Mouse (Mus musculus) kidney, embryonic 15.5 days (tissue): ENCODE measurements around the gene Selenoo. TPM values are rescaled to one million over a fixed set of nuclear protein-coding genes. Genes with fewer than 3 reads are reported as not detected.

ENCODE experiments used
- ATAC-seq: fragments of 200-750 bp; cut with Nextera tagmentation; replicated peaks from 2 replicates; pipeline ENCODE4 v1.8.0; 2017; ENCODE audit warnings: moderate TSS enrichment; ENCODE audit not compliant: low FRiP score
- H3K27ac ChIP-seq: fragments of 300-500 bp; sonication (generic); 2 replicates; pipeline ENCODE4 v1.5.1; 2015; ENCODE audit warnings: mild to moderate bottlenecking, inconsistent platforms
- H3K27me3 ChIP-seq: fragments of 300-500 bp; sonication (generic); 2 replicates; pipeline ENCODE4 v1.6.1; 2015; ENCODE audit warnings: inconsistent platforms
- H3K36me3 ChIP-seq: fragments of 300-500 bp; sonication (generic); 2 replicates; pipeline ENCODE4 v1.6.1; 2015; ENCODE audit warnings: inconsistent platforms
- H3K4me1 ChIP-seq: fragments of 300-500 bp; sonication (generic); 2 replicates; pipeline ENCODE4 v1.6.1; 2015; ENCODE audit warnings: inconsistent platforms
- H3K4me2 ChIP-seq: fragments of 300-500 bp; sonication (generic); 2 replicates; pipeline ENCODE4 v1.6.1; 2015; ENCODE audit warnings: moderate library complexity, mild to moderate bottlenecking, inconsistent platforms
- H3K4me3 ChIP-seq: fragments of 300-500 bp; sonication (generic); replicated peaks from 2 replicates; pipeline ENCODE4 v1.5.1; 2015; ENCODE audit warnings: mild to moderate bottlenecking, inconsistent platforms
- H3K9ac ChIP-seq: fragments of 300-500 bp; sonication (generic); 2 replicates; pipeline ENCODE4 v1.6.1; 2015; ENCODE audit warnings: mild to moderate bottlenecking, inconsistent platforms
- H3K9me3 ChIP-seq: fragments of 300-500 bp; sonication (generic); replicated peaks from 2 replicates; pipeline ENCODE4 v1.6.1; 2016; ENCODE audit warnings: inconsistent platforms
- WGBS: fragments of 180-500 bp; shearing (Covaris S2); methylation state at CpG from one replicate; pipeline ENCODE4 v1.1.7; 2015; ENCODE audit warnings: mixed read lengths; 5-methylcytosine and 5-hydroxymethylcytosine counted together
- polyA plus RNA-seq: library from polyadenylated mRNA; unstranded; fragments of >200 nt; fragmentation: Nextera tagmentation; extraction: Ambion mirVana; gene quantifications from 2 replicates; pipeline ENCODE4 v1.2.1, GENCODE M21; 2015

Selenoo gene
- 18.0 and 19.9 TPM in 2 replicates for polyA plus RNA-seq

DNA sequence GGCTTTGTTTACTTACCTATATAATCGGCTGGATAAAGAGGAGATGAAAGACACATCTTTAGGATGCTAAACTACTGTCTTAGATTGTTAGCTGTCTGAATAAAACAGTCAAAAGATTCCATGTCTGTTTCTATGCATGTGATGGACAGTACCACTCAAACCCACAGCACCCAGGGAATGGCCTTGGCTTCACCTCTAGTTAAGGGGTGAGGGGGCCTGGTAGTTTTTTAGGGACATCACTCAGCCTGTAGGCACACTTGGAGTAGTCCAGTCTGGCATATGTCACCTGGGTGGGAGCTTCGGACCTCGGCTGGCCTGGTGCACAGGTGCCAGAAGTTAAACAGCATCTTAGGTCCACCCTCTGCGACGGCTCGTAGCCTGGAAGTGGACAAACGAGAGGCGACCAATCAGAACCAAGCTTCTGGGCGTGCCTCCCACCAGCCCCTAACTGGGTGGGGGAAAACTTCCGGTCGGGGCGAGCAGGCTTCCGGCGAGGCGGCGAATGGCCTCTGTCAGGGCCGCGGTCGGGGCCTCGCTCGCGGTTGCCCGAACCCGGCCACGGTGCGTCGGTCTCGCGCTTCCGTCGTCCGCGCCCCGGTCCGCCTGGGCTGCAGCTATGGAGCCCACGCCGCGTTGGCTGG, at the start of gene Selenoo:
Gene Selenoo (plus strand): TSS at position 478 of the 641 bp plus-strand sequence.
- Histone ChIP-seq H3K4me1 (peaks cover 21% of the 10 kb centered on the region), H3K9ac (peak within 1 kb of the TSS; percentile 81), H3K36me3 (peaks cover 60% of the 10 kb centered on the region), H3K4me2 (peak within 1 kb of the TSS; percentile 96), H3K9me3 (no peaks in the 10 kb centered on the region), H3K4me3 (peak within 1 kb of the TSS; percentile 65), H3K27me3 (no peaks in the 10 kb centered on the region), H3K27ac (peak within 1 kb of the TSS; percentile 89)
- ATAC-seq = peak; percentile 94
- WGBS = 2% methylated on average over 38 of the region's 38 CpGs

DNA sequence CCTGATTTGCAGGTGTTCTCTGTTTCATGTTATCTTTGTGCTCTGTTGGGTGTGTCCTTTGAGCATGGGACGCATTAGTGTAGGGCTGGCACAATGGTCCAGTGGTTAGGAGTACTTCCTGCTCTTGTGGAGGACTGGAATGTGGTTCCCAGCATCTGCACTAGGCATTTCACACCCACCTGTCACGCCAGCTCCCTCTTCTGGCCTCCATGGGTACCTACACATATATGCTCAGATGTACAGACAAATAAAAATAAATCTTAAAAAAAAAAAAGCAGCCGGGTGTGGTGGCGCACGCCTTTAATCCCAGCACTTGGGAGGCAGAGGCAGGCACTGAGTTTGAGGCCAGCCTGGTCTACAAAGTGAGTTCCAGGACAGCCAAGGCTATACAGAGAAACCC, 44.5 kb upstream of the Selenoo start:
- no peak for ATAC-seq
- no peaks in the 10 kb centered on the region for H3K27me3 ChIP-seq
- 74% methylated on average over 5 of the region's 5 CpGs for WGBS
- no peak overlapping the region for H3K27ac ChIP-seq
- H3K9ac ChIP-seq = no peak overlapping the region
- H3K9me3 ChIP-seq = peaks cover 8% of the 10 kb centered on the region; the same call in 1 of the 2 replicates
- H3K4me2 ChIP-seq = no peak overlapping the region
- no peaks in the 10 kb centered on the region for H3K4me1 ChIP-seq
- H3K36me3 ChIP-seq = no peaks in the 10 kb centered on the region
- no peak overlapping the region for H3K4me3 ChIP-seq

DNA sequence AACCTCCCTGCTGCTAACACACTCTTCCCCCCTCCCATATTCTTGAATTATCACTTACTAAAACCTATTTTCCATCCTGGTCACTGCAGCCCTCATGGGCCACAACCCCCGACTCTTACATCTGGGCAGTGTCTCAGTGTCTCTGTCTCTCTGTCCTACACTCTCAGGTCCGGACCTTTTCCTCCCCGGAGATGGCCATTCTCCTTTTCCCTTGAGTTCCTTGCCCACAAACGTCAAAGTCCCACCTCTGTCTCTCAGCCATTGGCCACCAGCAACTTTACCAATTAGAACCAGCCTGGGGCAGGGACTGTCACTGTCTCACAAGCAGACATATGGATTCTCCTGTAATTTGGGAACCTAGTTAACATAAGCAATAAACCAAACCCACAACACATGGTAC, 42.5 kb upstream of the Selenoo start:
- H3K9me3 ChIP-seq = peaks cover 8% of the 10 kb centered on the region; the same call in 1 of the 2 replicates
- no peak overlapping the region for H3K9ac ChIP-seq
- H3K27ac ChIP-seq = no peak overlapping the region
- H3K4me3 ChIP-seq = no peak overlapping the region
- H3K4me2 ChIP-seq = no peak overlapping the region
- H3K36me3 ChIP-seq = no peaks in the 10 kb centered on the region
- 74% methylated on average over 4 of the region's 4 CpGs for WGBS
- no peak for ATAC-seq
- H3K4me1 ChIP-seq = no peaks in the 10 kb centered on the region
- no peaks in the 10 kb centered on the region for H3K27me3 ChIP-seq

DNA sequence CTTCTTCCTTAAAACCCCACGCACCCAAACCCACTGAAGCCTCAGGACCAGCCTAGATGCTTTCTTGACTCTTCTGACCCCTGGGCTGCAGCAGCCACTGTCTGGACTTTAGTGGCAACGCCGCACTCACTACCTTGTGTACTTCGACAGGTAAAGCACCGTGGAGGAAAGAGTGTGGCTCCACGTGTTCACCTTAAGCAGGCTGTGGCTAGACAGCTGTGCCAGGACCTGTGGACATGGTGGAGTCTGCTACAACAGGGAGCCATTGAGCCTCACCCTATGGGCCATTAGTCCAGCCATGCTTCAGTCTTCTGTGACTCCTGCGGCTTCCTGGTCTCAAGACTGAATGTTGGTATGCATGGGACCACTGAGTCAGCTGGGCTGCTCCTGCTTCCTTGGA, 34.2 kb upstream of the Selenoo start:
- ATAC-seq = no peak
- no peak overlapping the region for H3K9ac ChIP-seq

DNA sequence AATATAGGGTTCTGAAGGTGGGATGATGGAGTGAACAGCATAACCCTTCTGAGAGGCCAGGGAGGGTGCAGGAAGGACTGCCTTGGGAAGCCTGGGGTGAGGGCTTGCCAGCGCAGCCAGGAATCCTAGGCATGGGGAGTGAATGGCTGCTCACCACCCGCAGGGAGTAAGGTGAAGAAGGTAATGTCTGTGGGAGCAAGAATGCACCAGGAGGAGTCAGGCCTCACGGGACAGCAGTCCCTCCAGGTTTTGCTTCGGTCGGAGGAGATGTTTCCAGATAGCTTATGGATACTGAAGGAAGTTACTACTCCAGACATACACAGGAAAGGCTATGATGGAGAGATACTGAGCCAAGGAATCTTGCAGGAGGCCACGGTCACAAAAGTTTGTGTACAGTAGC, 30.1 kb upstream of the Selenoo start:
- peak overlapping the region; percentile 97 for H3K4me2 ChIP-seq
- H3K27me3 ChIP-seq = peaks cover 80% of the 10 kb centered on the region
- H3K9ac ChIP-seq = no peak overlapping the region
- 20% methylated on average over 6 of the region's 6 CpGs for WGBS
- no peak for ATAC-seq
- H3K9me3 ChIP-seq = no peaks in the 10 kb centered on the region
- H3K36me3 ChIP-seq = no peaks in the 10 kb centered on the region
- H3K27ac ChIP-seq = no peak overlapping the region
- H3K4me1 ChIP-seq = peaks cover 13% of the 10 kb centered on the region; the same call in 1 of the 2 replicates
- peak overlapping the region; percentile 63 for H3K4me3 ChIP-seq

More for the DNA sequence above, 34.2 kb upstream of the Selenoo start:
- Histone ChIP-seq H3K27ac (no peak overlapping the region), H3K4me2 (no peak overlapping the region), H3K9me3 (no peaks in the 10 kb centered on the region), H3K27me3 (peaks cover 42% of the 10 kb centered on the region), H3K4me1 (peaks cover 7% of the 10 kb centered on the region; the same call in 1 of the 2 replicates), H3K4me3 (no peak overlapping the region), H3K36me3 (no peaks in the 10 kb centered on the region)
- 84% methylated on average over 7 of the region's 7 CpGs for WGBS

DNA sequence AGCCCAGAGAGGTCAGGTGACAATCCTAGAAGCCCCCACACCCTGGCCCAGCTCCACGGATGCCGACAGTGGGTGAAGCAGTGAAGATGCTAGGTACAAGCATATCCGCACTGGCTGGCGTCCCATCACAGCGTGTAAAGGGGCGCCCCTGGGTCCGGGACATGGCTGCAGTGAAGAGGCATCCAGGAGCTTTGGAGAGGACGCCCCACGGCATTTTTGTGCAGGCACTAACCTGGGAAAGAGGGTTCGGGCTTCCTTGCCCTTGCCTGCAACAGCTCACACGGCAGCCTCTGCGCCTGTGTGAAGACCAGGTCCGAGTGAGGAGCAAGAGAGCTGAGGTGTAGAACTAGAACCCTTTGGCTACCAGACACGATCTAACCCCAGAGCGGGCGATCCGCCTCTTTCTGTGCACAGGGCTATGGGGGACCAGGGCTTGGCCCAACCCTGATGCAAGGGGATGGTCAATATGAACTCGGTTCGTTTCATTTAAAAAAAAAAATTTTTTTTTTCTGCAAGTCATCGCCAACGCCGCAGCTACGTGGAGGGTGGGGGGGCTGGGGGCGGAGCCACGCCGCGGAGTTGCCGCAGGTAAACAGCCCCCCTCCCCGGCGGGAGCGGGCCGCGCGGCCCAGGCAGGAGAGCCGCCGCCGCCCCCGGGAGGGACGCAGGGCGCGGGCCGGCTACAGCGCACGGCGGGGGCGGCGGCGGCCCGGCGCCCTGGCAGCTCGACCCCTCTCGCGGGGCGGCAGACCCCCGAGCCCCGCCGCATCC, 29.5 kb upstream of the Selenoo start, which contains the start of gene Panx2:
Gene Panx2 (plus strand): TSS at position 574 of the 771 bp plus-strand sequence.
- H3K9ac ChIP-seq = peak within 1 kb of the TSS; percentile 50
- no peak within 1 kb of the TSS for H3K27ac ChIP-seq
- peak within 1 kb of the TSS; percentile 97 for H3K4me2 ChIP-seq
- peaks cover 80% of the 10 kb centered on the region for H3K27me3 ChIP-seq
- H3K9me3 ChIP-seq = no peaks in the 10 kb centered on the region
- 0 out of 2 replicates have a peak, but pooled peaks have one; percentile 35 for ATAC-seq
- 1% methylated on average over 38 of the region's 57 CpGs for WGBS
- peak within 1 kb of the TSS; percentile 63 for H3K4me3 ChIP-seq
- peaks cover 13% of the 10 kb centered on the region; the same call in 1 of the 2 replicates for H3K4me1 ChIP-seq
- no peaks in the 10 kb centered on the region for H3K36me3 ChIP-seq

DNA sequence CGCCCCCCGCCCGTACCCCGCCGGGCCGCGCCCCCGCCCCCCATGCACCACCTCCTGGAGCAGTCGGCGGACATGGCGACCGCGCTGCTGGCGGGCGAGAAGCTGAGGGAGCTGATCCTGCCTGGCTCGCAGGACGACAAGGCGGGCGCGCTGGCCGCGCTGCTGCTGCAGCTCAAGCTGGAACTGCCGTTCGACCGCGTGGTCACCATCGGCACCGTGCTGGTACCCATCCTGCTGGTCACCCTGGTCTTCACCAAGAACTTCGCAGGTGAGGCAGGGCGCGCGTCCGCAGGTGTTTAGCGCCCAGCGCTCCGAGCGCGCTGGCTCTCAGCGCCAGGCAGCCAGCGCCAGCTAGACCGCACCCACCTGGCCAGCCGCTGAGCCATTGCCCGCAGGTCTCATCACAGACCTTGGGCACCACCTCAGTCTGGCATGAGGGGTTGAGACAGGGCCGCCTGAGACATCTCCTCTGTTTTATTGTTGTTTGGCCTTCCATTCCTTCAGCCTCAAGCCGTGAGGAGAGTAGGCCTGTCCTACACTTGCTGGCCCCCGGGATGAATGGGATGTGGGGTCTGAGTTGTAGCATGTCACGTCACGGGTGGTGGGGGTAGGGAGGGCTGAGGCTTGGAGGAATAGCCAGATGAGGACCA, 28.7 kb upstream of the Selenoo start:
- ATAC-seq = peak; percentile 31; the same call in 1 of the 2 replicates
- H3K27me3 ChIP-seq = peaks cover 84% of the 10 kb centered on the region

DNA sequence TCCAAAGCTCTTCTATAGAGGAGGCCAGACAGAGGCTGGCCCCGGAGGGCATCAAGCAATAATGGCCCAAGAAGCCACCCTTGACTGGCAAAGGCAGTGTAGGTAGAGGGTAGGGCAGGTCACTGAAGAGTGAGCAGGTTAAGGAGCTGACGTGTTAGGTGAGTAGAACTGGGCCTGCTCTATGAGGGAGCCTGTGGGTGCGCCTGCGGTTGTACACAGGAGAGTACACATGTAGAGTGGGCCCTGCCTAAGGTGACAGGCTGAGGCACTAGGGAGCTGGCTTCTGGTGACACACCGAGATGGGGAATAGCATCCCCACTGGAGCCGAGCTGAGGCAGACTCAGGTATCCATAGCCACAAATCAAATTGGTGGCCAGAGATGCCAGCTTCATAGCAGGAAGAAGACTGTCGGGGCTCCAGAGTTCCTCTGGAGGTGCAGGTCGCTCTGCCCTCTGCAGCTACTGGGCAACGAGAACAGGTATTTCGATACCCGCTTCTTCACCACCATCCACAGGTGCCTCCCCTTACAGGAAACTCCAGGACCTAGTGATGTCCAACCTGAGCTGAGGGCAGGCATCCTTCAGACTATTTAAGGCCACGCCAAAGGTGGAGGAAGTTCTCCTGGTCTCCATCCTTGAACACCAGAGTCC, 27.9 kb upstream of the Selenoo start:
- no peak for ATAC-seq
- H3K27ac ChIP-seq = no peak overlapping the region
- no peaks in the 10 kb centered on the region for H3K36me3 ChIP-seq
- peaks cover 13% of the 10 kb centered on the region; the same call in 1 of the 2 replicates for H3K4me1 ChIP-seq
- H3K4me3 ChIP-seq = no peak overlapping the region
- H3K9ac ChIP-seq = no peak overlapping the region
- peaks cover 85% of the 10 kb centered on the region for H3K27me3 ChIP-seq
- 89% methylated on average over 12 of the region's 12 CpGs for WGBS
- H3K4me2 ChIP-seq = peak overlapping the region; percentile 97; the same call in 1 of the 2 replicates
- no peaks in the 10 kb centered on the region for H3K9me3 ChIP-seq

More for the DNA sequence above, 28.7 kb upstream of the Selenoo start:
- Histone ChIP-seq H3K27ac (no peak overlapping the region), H3K4me2 (peak overlapping the region; percentile 97), H3K9me3 (no peaks in the 10 kb centered on the region), H3K4me3 (peak overlapping the region; percentile 63), H3K9ac (peak overlapping the region; percentile 50), H3K4me1 (peaks cover 13% of the 10 kb centered on the region; the same call in 1 of the 2 replicates), H3K36me3 (no peaks in the 10 kb centered on the region)
- 3% methylated on average over 43 of the region's 48 CpGs for WGBS

DNA sequence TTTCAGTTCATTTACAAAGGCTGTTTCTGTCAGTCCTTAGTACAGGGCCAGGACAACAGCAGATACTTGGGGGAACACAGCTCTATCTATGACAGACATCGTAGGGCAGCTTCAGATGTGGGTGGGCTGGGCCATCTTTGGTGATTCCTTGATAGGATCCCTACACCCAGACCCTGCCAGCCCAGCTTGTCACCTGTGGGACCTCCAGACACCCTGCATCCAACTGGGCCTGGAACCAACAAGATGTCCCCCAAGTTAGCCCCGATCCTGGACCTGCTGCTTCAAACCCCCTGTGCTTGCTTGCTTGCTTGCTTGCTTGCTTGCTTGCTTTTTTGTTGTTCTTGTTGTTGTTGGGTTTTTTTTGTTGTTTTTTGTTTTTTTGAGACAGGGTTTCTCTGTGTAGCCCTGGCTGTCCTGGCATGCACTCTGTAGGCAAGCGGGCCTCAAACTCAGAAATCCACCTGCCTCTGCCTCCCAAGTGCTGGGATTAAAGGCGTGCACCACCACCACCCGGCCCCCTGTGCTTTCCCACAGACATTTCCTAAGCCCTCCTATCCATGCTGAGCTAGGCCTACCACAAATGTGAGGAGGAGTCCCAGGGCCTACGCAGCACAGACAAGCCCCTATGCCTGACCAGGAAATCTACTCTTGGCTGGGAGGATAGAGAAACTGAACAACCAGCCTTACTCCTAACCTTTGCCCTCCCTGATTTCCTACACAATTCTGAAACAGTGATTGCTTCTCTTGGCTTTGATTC, 26.9 kb upstream of the Selenoo start:
- H3K4me1 ChIP-seq = peaks cover 13% of the 10 kb centered on the region; the same call in 1 of the 2 replicates
- H3K4me2 ChIP-seq = no peak overlapping the region
- WGBS = 95% methylated on average over 6 of the region's 6 CpGs
- no peaks in the 10 kb centered on the region for H3K9me3 ChIP-seq
- H3K27me3 ChIP-seq = peaks cover 85% of the 10 kb centered on the region
- no peak overlapping the region for H3K4me3 ChIP-seq
- H3K27ac ChIP-seq = no peak overlapping the region
- no peaks in the 10 kb centered on the region for H3K36me3 ChIP-seq
- no peak for ATAC-seq
- H3K9ac ChIP-seq = no peak overlapping the region

DNA sequence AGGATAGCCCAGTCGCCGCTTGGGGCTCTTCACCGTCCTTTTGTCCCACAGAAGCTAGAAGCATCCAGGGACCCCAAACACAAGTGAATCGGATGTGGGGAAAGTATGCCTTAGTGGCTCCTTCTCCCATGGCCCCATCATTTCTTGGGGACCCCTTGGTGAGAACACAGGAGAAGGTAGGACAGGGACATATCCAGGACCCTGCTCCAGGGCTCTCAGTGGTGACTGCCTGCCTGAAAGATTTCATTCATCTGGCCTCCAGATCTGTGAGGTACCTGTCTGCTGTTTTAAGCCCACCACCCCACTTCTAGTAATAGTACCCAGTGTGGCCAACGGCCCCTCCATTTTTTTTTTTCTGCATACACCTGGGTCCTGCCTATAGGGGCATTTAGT, 26.4 kb upstream of the Selenoo start:
- Histone ChIP-seq H3K4me3 (no peak overlapping the region), H3K4me1 (peaks cover 14% of the 10 kb centered on the region), H3K27ac (no peak overlapping the region), H3K36me3 (no peaks in the 10 kb centered on the region), H3K4me2 (no peak overlapping the region), H3K27me3 (peaks cover 85% of the 10 kb centered on the region), H3K9ac (no peak overlapping the region), H3K9me3 (no peaks in the 10 kb centered on the region)
- WGBS = 83% methylated on average over 5 of the region's 5 CpGs
- no peak for ATAC-seq

DNA sequence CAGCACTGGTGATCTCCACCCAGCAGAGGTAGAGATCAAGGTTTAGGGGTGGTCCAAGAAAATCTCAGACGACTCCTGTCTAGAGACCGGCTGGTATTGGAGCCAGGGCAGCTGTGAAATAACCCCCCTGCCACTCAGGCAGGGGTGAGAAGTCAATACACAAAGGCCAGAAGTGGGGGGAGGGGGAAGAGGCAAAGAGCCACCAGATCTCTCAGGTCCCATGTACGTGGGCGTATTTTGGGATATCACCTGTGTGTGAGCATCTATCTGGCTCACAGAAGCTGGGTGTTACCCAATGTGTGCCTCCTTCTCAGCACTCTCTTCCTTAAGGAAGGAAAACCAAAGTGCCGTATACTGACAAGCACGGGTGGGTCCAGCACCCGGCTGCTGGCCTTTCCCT, 25.9 kb upstream of the Selenoo start:
- ATAC-seq = no peak
- no peak overlapping the region for H3K27ac ChIP-seq
- H3K36me3 ChIP-seq = no peaks in the 10 kb centered on the region
- H3K9ac ChIP-seq = no peak overlapping the region
- H3K27me3 ChIP-seq = peaks cover 85% of the 10 kb centered on the region
- H3K4me3 ChIP-seq = no peak overlapping the region
- H3K4me2 ChIP-seq = no peak overlapping the region
- 69% methylated on average over 7 of the region's 7 CpGs for WGBS
- no peaks in the 10 kb centered on the region for H3K9me3 ChIP-seq
- H3K4me1 ChIP-seq = peaks cover 19% of the 10 kb centered on the region
